In genomic region chr2:170748901-170749300, GRCm38 (mm10) we compare ENCODE assay signal across 11 mouse cellular contexts.
"Had no signal": no experiment of that assay in that cellular context is flagged by ENCODE, and none has a peak within 500 bp of the region (broad histone marks: within the 10 kb centered on the region; RNA-seq: fewer than 3 reads in every experiment).

No protein-coding gene starts in this region.

- H3K4me2 ChIP-seq: limb, embryonic 12.5 days; liver, embryonic 13.5 days; midbrain, embryonic 15.5 days had no signal

- H3K9me3 ChIP-seq: midbrain, embryonic 15.5 days had no signal

- ATAC-seq: liver, postnatal 0 days; midbrain, embryonic 15.5 days had no signal

- H3K4me3 ChIP-seq: layer of hippocampus, adult 2 months; limb, embryonic 12.5 days; liver, embryonic 13.5 days; midbrain, embryonic 15.5 days had no signal

- H3K4me1 ChIP-seq: limb, embryonic 12.5 days; liver, embryonic 13.5 days had no signal

- H3K9ac ChIP-seq: limb, embryonic 12.5 days; liver, embryonic 13.5 days; liver, postnatal 0 days; midbrain, embryonic 15.5 days had no signal

- H3K36me3 ChIP-seq: limb, embryonic 12.5 days; liver, embryonic 13.5 days; midbrain, embryonic 15.5 days had no signal

- DNase-seq: kidney, adult 9 months; kidney, postnatal 10 days; kidney, postnatal 4 days; liver; liver, embryonic 13.5 days; liver, postnatal 0 days; thymus, postnatal 14 days had no signal

- H3K27me3 ChIP-seq: liver, embryonic 13.5 days; midbrain, embryonic 15.5 days had no signal

- H3K27ac ChIP-seq: layer of hippocampus, adult 2 months; limb, embryonic 12.5 days; liver, embryonic 13.5 days; midbrain, embryonic 15.5 days; stomach, postnatal 0 days had no signal
